Mouse (Mus musculus) heart, postnatal 0 days (tissue): ENCODE data around the gene Dnajb14.

Experiments used
- CTCF ChIP-seq: IDR thresholded peaks from 2 replicates; pipeline ENCODE4 v1.5.1; 2016; ENCODE audit warnings: antibody characterized with exemption, control low read depth, low read depth
- EP300 ChIP-seq: IDR thresholded peaks from 2 replicates; pipeline ENCODE4 v1.6.1; 2016; ENCODE audit warnings: antibody characterized with exemption, low read depth

DNA sequence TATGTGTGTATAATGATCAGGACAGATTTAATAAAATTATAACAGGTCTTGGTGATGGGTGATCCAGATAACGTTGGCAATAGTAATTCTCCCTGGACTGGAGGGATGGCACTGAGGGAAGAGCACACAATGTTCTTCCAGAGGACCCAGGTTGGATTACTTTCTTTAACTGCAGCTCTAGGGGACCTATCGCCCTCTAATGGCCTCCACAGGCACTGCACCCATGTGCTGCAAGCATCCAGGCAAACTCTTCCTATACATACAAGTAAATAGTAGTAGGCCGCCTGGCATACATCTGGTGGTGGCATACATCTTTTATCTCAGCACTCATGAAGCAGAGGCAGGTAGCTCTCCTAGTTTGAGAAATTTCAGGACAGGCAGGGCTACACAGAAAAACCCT lies 27.7 kb downstream of the Dnajb14 start:
- peak; percentile 10; the same call in 1 of the 2 replicates for TF ChIP-seq CTCF
- TF ChIP-seq EP300, result no peak
